Comparison of ENCODE assay signal across 16 mouse cellular contexts in the genomic region with DNA sequence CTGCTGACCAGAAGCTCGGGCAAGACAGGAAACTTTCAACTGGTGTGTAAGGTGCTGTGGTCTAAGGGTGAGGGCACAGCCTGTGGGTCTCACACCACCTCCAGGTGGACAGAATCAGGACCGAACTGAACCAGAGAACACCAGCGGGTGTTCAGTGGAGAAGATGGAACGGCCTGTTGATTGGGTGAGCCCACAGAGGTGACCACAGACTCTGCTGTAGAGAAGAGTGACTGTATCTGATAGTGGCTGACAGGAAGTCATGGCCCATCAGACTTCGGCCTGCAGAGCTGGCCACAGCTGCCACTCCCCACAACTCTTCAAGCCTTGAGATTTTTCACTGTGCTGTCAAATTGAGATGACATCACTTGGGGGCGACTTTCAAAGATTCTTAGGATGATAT.
"Had no signal": no experiment of that assay in that cellular context is flagged by ENCODE, and none has a peak within 500 bp of the region (broad histone marks: within the 10 kb centered on the region; RNA-seq: fewer than 3 reads in every experiment).

No protein-coding gene starts in this region.

- H3K36me3 ChIP-seq: limb, embryonic 13.5 days; midbrain, embryonic 12.5 days; neural tube, embryonic 12.5 days; stomach, embryonic 15.5 days had no signal

- H3K27me3 ChIP-seq: limb, embryonic 13.5 days; neural tube, embryonic 12.5 days; stomach, embryonic 15.5 days had no signal

- H3K4me3 ChIP-seq: layer of hippocampus, adult 2 months; limb, embryonic 13.5 days; megakaryocyte, embryonic 14.5 days; midbrain, embryonic 12.5 days; neural tube, embryonic 12.5 days; stomach, embryonic 15.5 days had no signal

- H3K4me2 ChIP-seq: limb, embryonic 13.5 days; midbrain, embryonic 12.5 days; neural tube, embryonic 12.5 days; stomach, embryonic 15.5 days had no signal

- H3K9me3 ChIP-seq: limb, embryonic 13.5 days; megakaryocyte, embryonic 14.5 days; midbrain, embryonic 12.5 days; neural tube, embryonic 12.5 days; stomach, embryonic 15.5 days had no signal

- H3K27ac ChIP-seq: limb, embryonic 13.5 days; liver, embryonic 14.5 days; midbrain, embryonic 12.5 days; neural tube, embryonic 12.5 days had no signal

- DNase-seq: kidney, adult 9 months; kidney, postnatal 36 days; left cerebral cortex, postnatal 4 days; lung, adult 18-20 months; lung, postnatal 36 days; right cerebral cortex, postnatal 4 days; thymus, postnatal 4 days had no signal

- H3K9ac ChIP-seq: limb, embryonic 13.5 days; liver, embryonic 14.5 days; midbrain, embryonic 12.5 days; neural tube, embryonic 12.5 days; stomach, embryonic 15.5 days had no signal

- ATAC-seq: lung, postnatal 0 days; midbrain, embryonic 16.5 days had no signal
